Mouse (Mus musculus) c-Kit-negative CD71-positive TER-119-positive erythroid progenitor cells, embryonic 14.5 days (primary cell): Measurements from ENCODE around the gene Pou3f3.

Source experiments
- DNase-seq: peaks from one replicate; pipeline ENCODE4 v3.0.0-alpha.2; 2013; ENCODE audit warnings: low read depth, low spot score

Pou3f3 gene

DNA sequence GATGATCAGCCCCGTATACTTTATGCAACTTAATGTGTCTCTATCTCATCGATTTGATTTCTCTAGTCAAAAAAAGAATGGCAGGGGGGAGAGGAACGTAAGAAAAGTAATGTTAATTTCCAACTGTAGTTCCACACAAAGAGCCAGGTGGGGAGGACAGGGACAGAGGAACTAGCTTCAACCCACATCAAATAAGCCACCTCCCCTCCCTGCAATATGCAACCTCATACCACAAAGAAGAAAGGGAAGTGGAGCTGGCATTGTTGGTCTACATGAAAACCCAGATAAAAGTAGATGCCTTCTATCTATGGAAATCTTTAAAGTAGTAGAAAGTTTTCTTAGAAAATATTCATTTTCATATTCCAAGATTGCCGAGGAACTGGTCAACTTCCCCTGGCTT is 14.7 kb downstream of the Pou3f3 start:
- no peak for DNase-seq

DNA sequence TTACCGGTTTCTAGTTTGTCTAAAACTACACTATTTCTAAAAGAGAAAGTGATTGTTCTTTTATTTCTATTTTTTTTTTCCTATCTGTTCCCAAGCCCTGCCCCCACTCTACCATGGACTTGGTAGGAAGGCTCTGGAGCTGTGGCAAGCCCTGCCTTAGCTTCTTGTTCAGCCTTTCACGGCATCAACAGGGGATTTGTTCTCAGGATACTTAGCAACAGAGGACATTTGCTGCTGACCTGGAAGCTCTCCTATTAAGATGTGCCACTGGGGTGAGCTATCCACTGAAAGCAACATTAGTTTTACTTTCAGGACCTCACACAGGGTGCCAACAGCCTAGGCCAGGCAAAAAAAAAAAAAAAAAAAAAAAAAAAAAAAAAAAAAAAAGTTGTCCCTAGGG is 15.4 kb downstream of the Pou3f3 start:
- no peak for DNase-seq

DNA sequence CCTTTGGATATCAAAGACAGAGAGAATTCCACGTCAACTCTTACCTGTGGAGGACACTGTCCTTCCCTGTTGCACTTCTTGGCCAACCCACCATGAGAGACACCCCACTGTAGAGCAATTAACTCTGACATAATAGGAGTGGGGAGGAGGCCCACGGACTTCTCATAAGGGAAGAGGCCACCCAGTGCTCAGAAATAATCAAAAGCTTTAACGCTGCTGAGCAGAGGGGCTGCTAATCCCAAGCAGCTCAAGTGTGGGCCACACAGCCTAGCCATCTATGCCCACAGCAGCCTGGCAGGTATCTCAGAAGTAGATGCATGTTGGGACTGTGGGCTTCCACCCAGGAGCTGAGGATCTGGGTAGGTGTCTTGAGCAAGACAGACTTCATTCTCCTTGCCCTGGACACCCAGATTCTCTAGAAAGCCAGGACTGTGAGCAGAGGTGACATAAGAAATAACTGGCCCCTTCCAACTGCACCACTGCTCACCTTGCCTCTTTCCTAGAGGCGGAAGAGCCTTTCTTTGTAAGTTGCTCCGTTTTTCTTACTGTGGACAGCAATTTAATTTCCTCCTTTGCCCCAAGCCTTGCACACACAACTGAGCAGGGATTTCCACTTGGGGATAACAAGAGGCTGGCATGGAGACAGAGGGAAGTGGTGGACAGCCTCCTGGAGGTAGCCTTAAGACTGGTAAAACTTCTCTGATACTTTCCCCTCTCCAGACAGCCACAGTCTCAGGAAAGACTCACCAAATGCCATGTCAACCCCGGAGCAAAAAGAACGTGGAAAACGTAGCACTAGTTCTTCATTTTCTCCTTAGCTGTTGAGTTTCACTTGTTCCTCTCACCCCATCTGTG is 16.1 kb downstream of the Pou3f3 start:
- no peak for DNase-seq

DNA sequence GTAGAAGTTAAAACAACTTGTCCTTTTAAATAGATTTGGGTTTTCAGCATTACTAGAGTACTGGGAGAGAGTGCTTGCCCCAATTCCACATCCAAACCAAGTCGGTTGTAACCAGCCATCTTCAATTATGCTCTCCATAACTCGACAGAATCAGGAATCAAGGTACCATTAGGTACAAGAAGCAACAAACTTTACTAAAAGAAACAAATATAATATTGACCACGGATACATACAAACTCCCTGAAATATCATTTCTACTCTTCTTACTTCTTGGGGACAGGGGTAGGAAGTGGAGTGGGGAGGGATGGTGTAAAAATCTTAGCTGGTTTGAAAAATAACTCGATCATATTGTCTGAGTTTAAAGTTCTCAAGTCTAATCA is 16.7 kb downstream of the Pou3f3 start:
- no peak for DNase-seq

DNA sequence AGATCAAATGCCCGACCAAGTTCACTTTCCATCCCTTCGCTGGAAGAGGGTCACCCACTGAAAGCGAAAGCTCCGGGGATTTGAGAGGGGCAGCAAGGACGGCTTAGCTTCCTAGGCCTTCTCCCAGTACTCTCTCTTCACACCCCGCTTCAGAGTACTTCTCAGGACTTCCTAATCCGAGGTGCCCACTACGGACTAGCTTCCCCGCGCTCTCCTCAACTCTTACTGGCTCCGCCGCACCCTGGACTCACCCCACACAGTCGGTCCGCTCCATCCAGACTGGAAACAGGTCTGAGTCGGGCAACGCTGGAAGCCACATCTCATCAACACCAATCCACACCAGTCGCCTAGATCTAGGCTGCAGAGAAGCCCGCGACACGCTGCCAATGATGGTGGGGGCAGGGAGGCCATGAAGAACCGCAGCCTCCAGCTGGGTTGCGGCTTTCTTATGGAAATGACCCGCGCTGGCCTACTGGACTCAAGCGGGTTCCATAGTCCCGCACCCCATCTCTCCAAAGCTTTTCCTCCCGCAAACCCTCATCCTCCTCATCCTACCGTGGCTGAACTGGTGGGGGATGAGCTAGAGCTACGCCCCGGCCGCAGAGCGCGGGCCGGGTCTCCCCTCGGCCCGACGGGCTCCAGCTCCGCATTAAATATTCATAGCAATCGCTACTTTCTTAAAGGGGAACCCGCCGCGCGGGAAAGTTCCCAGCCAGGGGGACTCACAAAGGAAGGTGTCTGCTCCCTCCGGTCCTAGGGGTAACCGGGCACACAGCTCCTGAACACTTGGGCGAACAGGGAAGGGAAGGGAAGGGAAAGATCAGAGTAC is 17.8 kb downstream of the Pou3f3 start:
- DNase-seq = no peak

DNA sequence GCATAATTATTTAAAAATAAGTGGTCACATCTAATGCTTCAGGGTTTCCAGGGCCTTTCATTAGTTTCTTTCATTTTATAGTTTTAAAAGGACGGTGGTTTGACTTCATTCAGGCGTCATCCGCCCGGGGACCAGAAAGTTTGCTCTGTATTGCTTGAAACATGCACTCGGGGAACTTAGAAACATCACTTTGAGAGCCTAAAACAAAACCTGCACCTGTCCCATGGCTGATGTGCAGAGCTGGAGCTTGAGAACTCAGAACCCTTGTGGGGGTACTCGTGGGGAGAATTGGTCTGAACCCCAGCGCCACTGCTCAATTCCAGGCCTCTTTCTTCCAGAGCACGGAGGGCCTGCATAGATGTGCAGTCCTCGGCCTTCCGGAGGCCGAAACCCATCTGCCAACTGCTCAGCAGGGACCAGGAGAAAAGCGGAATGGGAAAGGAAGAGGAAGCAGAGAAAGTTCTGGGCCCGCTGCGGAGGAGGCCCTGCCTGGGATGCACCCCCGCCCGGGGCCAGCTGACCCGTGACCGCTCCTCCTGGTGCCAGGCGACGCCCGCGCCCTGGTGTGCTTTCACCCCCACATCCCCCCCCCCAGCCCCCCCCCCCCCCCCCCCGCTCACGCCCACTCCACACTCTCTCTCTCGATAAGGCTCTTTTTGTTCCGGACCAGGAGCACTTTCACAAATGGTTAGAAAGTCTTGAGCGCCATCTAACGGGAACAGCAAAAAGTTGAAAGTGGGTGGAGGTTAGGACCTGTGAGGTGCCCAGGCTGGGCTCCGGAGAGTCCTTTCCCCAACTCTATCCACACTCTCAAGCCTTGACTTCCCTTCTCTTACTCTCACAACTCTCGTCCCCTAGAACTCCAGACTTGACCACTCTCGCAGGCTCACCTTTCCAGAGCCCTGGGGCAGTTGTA is 18.7 kb downstream of the Pou3f3 start:
- DNase-seq = no peak

DNA sequence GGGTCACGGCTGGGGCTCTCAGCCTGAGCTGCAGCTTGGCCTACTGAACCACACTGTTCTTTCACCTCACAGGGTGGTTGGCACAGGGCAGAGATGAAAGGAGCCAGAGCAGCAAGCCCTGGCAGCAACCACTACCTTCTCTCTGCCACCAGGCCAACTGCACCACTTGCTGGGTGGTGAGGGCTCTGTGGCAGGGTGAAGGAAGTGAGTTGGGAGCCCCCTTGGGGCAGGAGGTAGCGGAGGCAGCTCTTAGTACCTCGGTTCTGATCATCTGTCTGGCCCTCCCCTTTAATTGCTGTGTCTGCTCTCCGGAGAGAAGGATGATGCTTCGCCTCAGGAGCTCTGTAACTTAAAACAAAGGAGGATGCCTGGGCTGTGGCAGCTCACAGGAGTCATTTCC is 23.0 kb downstream of the Pou3f3 start:
- no peak for DNase-seq

DNA sequence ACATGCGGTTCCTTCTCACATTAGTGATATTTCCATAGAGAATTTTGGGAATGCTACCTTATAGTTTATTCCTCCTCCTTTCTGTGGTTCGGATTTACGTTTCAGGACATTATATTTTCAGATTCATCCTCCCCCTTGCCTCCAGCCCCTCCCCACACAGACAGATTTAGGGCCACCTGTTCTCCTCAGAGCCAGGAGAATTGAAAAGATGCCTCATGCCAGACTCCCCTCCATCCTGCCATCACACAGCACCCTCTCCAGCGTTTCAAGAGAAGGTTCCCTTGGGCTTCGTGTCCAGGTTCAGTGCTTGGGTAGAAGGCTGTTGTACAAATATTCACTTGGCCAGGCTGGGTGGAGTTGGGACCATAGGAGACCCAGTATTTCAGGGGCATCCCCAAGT is 25.8 kb downstream of the Pou3f3 start:
- DNase-seq = no peak

DNA sequence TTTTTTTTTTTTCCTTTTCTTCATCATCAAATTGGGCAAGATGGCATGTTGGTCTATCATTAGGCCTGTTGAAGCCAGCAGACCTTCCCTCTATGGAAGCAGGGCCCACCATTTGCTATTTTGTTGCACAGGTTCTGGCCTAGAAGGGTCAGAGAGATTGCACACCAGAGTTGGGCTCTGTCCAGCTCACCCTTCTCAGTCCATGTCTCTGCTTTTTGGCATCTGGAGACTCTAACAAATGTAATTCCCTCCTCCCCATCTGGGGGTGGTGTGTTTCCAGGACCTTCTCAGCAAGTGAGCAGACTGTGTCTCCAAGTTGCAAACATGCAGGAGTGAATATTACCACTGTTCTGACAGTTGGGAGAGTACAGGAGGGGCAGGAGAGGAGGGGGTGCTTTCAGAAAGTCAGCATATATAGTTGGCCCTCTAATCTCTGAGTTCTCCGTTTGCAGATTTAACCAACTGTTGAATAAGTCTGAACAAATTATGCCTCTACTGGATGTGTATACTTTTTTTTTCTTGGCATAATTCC is 28.3 kb downstream of the Pou3f3 start:
- no peak for DNase-seq

DNA sequence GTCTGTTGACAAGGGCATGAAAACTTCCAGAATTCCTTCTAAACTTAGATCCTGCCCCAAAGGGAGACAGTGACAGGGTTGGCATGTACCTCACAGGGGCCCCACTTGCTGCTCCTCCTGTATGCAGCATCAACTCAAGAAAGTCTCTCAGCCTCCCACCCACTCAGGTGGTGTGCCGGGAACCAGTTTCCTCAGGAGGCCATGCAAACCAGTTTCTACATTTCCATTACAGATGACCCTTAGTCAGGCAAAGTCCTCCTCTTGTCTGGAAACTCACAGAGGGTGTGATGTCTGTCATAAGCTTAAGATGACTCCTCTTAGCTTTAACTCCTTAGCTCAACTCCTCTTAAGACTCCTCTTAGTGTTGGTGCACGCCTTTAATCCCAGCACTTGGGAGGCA is 29.3 kb downstream of the Pou3f3 start:
- no peak for DNase-seq

DNA sequence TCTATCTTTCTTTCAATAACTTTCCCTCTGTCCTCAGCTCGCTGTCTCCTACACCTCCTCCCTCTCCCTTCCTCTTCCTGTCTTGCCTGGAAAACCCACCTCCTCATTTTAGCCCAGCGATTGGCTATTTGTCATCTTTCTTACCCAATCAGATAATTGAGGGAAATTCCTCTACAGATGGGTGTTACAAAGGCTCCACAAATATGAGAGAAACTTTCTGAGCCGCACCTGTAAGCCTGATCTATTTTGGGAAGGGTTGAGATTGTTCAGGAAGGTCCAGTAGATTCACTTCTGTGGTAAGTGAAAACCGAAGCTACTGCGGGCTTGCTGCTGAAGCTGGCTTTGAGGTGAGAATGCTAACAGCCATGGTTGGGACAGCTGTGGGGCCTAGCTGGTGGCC is 31.6 kb downstream of the Pou3f3 start:
- DNase-seq = no peak

DNA sequence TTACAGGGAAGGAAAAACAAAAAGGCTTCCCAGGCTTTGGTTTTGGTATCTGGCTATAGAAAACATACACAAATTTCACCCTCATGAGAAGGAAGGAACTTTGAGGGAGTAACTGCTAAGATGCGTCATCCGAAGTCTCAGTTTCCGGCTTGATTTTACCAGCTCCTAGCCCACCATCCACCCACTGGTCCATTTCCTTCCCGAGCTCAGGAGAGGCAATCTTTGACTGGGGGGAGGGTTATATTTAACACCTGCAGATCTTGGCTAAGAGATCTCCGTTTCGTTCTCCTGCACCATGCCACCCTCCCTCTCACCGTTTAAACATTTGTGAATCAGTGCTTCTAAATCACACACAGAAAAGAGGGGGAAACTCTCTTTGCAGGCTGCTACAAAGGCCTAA is 32.1 kb downstream of the Pou3f3 start:
- no peak for DNase-seq

DNA sequence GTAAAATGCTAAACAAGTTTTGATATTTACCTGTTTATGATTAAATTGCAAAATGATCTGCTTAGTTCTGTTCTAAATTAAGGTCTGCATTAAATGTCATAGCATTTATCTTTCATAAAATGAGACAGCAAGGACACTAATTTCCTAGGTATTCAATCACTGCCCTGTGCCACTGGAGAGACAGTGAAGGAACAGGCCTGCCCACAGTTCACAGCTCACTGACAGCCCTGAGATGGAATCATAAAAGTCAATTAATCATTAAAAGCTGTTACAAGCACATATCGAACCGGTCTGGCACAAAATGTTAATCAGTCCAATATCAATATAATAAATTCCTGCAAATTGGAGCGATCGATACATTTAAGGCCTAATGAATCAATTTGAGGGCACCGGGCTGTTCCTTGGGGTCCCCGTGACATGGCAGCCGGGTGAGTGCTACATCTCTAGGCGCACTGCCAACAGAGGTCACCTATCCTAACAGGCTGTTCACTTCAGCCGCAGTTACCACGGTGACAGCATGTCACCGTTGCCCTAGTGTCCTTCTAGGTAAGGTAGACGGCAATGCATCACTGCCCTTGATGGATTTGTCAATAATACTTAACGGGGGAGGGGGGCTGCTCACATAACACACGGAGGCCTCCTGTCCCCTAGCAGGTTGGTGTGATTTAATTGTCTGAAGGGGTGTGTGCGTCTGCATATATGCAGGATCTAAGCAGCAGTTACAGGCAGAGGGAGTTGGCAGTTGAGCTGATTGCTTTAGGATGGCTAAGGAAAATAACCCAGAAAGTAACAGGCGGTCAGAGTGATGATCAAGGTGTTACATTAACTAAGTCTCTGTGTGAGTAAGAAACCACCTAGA is 46.0 kb downstream of the Pou3f3 start:
- no peak for DNase-seq

DNA sequence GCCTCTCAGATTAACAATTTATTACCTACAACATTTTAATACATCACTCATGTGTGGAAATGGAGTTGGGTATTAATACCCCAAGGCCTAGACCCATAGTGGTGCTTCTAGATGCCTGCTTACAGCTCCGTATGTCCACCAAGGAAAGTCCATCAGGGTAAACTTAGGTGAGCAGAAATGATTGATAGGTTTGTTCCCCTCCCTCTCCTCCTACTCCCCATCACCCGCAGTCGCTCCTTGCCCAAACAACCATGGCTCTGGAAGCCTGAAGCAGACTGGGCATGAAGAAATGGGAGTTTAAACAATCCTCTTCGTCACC is 46.6 kb downstream of the Pou3f3 start:
- no peak for DNase-seq

DNA sequence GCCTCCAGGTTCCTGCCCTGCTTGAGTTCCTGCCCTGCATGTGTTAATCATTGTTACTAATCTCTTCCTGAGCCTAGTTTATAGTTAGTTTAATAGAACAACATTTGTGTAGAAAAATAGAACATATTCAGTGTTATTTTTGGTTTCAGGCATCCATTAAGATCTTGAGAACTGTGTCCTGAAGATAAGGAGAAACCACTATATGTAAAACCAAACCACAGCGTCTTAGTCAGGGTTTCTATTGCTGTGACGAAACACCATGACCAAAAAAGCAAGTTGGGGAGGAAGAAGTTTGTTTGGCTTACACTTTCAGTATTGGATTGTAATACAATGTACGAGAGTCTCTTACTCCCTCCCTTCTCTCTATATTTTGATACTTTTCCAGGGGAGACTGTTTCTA is 49.5 kb downstream of the Pou3f3 start:
- DNase-seq = no peak

DNA sequence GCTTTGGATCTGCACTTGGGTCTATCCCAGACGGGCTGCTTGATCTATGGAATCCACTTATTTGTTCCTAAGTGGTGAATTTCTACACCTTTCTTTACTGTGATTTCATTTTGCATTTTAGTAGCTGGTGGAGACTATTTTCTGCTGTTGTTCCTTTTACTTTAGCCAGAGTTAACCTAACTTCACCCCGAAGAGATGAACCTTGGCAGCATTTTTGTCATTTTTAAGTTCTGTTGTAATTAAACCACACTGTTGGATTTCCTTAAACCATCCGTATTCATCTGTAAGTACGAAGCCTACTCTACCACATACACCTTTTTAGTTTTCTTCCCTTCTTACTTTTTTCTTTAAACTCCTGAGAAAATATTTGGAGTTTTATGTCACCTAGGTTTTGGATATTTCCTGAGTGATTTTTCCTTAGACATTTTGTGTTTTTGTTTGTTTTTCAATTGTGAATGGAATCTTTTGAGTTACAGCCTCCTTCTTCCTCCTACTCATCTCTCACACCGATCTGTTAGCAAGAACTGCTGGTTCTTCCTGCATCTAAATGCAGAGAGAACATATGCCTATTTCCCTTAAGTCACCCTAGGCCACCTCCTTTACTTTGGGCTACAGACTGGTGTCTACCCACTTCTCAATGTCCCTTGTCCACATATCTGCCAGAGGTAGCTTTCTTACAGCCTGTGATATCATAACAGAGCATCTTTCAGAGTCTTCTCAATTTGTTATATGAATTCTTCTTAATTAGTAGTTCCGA is 54.1 kb downstream of the Pou3f3 start:
- DNase-seq = no peak
